Mouse (Mus musculus): ENCODE measurements around the gene Ak8. TPM values are rescaled to one million over a fixed set of nuclear protein-coding genes. Genes with fewer than 3 reads are reported as not detected.

The Ak8 gene
- polyA plus RNA-seq, 1 experiment from 2014 or later, result 0.52 TPM

- Histone ChIP-seq H3K27me3 (ENCODE audit: control insufficient read depth, insufficient read depth, low read depth, low read length) (no peaks in the 10 kb centered on the region), H3K4me1 (ENCODE audit: control insufficient read depth, low read depth, low read length) (peaks cover 2% of the 10 kb centered on the region), H3K36me3 (ENCODE audit: control insufficient read depth, insufficient read depth) (peaks cover 28% of the 10 kb centered on the region), H3K9me3 (replicated peaks; ENCODE audit: control insufficient read depth, low read length) (no peaks in the 10 kb centered on the region), H3K9ac (ENCODE audit: low read depth, low read length) (no peak overlapping the region), H3K27ac (ENCODE audit: low read length) (no peak overlapping the region), H3K4me2 (ENCODE audit: low read depth, low read length) (no peak overlapping the region), H3K4me3 (ENCODE audit: low read depth, low read length) (no peak overlapping the region)
- 53% methylated on average over 4 of the region's 4 CpGs for WGBS (ENCODE audit: insufficient replicate concordance)
- ATAC-seq (ENCODE audit: low read depth), result peak; percentile 41; the same call in 1 of the 2 replicates
These were observed 129.3 kb downstream of the Ak8 start for GRCm38 (mm10) chr2:28829265-28829664.

- H3K27me3 ChIP-seq (ENCODE audit: control insufficient read depth, insufficient read depth, low read depth, low read length), result no peaks in the 10 kb centered on the region
- peaks cover 20% of the 10 kb centered on the region for H3K4me1 ChIP-seq (ENCODE audit: control insufficient read depth, low read depth, low read length)
- H3K9me3 ChIP-seq (replicated peaks; ENCODE audit: control insufficient read depth, low read length), result no peaks in the 10 kb centered on the region
- H3K27ac ChIP-seq (ENCODE audit: low read length), result 0 out of 2 replicates have a peak overlapping the region, but pooled peaks have one; percentile 22
- peaks cover 22% of the 10 kb centered on the region for H3K36me3 ChIP-seq (ENCODE audit: control insufficient read depth, insufficient read depth)
- 0 out of 2 replicates have a peak overlapping the region, but pooled peaks have one; percentile 5 for H3K4me2 ChIP-seq (ENCODE audit: low read depth, low read length)
- no peak overlapping the region for H3K4me3 ChIP-seq (ENCODE audit: low read depth, low read length)
- no peak for ATAC-seq (ENCODE audit: low read depth)
- no peak overlapping the region for H3K9ac ChIP-seq (ENCODE audit: low read depth, low read length)
- WGBS (ENCODE audit: insufficient replicate concordance), result 57% methylated on average over 3 of the region's 3 CpGs
These were observed 136.4 kb downstream of the Ak8 start for GRCm38 (mm10) chr2:28836181-28836940.

GRCm38 (mm10) chr2:28839501-28840221, 139.7 kb downstream of the Ak8 start:
- H3K9ac ChIP-seq (ENCODE audit: low read depth, low read length), result peak overlapping the region; percentile 87
- peak overlapping the region; percentile 82 for H3K27ac ChIP-seq (ENCODE audit: low read length)
- peaks cover 28% of the 10 kb centered on the region for H3K4me1 ChIP-seq (ENCODE audit: control insufficient read depth, low read depth, low read length)
- under 1% methylated on average over 53 of the region's 53 CpGs for WGBS (ENCODE audit: insufficient replicate concordance)
- H3K9me3 ChIP-seq (replicated peaks; ENCODE audit: control insufficient read depth, low read length), result no peaks in the 10 kb centered on the region
- peak; percentile 56 for ATAC-seq (ENCODE audit: low read depth)
- H3K4me3 ChIP-seq (ENCODE audit: low read depth, low read length), result peak overlapping the region; percentile 96
- H3K36me3 ChIP-seq (ENCODE audit: control insufficient read depth, insufficient read depth), result peaks cover 5% of the 10 kb centered on the region
- H3K4me2 ChIP-seq (ENCODE audit: low read depth, low read length), result peak overlapping the region; percentile 74
- no peaks in the 10 kb centered on the region for H3K27me3 ChIP-seq (ENCODE audit: control insufficient read depth, insufficient read depth, low read depth, low read length)

GRCm38 (mm10) chr2:28840222-28840951, 140.4 kb downstream of the Ak8 start, which contains the start of the genes Gtf3c4 and Ddx31:
TSS of gene Gtf3c4 (minus strand) at chr2:28840360.
TSS of gene Ddx31 (plus strand) at chr2:28840406.
- Histone ChIP-seq H3K4me1 (ENCODE audit: control insufficient read depth, low read depth, low read length) (peaks cover 28% of the 10 kb centered on the region), H3K4me2 (ENCODE audit: low read depth, low read length) (peak within 1 kb of the TSS; percentile 74), H3K9ac (ENCODE audit: low read depth, low read length) (peak within 1 kb of the TSS; percentile 87), H3K27me3 (ENCODE audit: control insufficient read depth, insufficient read depth, low read depth, low read length) (no peaks in the 10 kb centered on the region), H3K9me3 (replicated peaks; ENCODE audit: control insufficient read depth, low read length) (no peaks in the 10 kb centered on the region), H3K4me3 (ENCODE audit: low read depth, low read length) (peak within 1 kb of the TSS; percentile 96), H3K36me3 (ENCODE audit: control insufficient read depth, insufficient read depth) (no peaks in the 10 kb centered on the region), H3K27ac (ENCODE audit: low read length) (peak within 1 kb of the TSS; percentile 82)
- WGBS (ENCODE audit: insufficient replicate concordance), result under 1% methylated on average over 63 of the region's 63 CpGs
- peak; percentile 94 for ATAC-seq (ENCODE audit: low read depth)

GRCm38 (mm10) chr2:28842042-28842441, 142.1 kb downstream of the Ak8 start:
- Histone ChIP-seq H3K9me3 (replicated peaks; ENCODE audit: control insufficient read depth, low read length) (no peaks in the 10 kb centered on the region), H3K27ac (ENCODE audit: low read length) (no peak overlapping the region), H3K4me1 (ENCODE audit: control insufficient read depth, low read depth, low read length) (peaks cover 25% of the 10 kb centered on the region), H3K4me3 (ENCODE audit: low read depth, low read length) (no peak overlapping the region), H3K4me2 (ENCODE audit: low read depth, low read length) (no peak overlapping the region), H3K36me3 (ENCODE audit: control insufficient read depth, insufficient read depth) (peaks cover 4% of the 10 kb centered on the region; the same call in 1 of the 2 replicates), H3K27me3 (ENCODE audit: control insufficient read depth, insufficient read depth, low read depth, low read length) (no peaks in the 10 kb centered on the region), H3K9ac (ENCODE audit: low read depth, low read length) (no peak overlapping the region)
- WGBS (ENCODE audit: insufficient replicate concordance), result 42% methylated on average over 3 of the region's 3 CpGs
- no peak for ATAC-seq (ENCODE audit: low read depth)

- Histone ChIP-seq H3K27ac (ENCODE audit: low read length) (0 out of 2 replicates have a peak overlapping the region, but pooled peaks have one; percentile 26), H3K4me1 (ENCODE audit: control insufficient read depth, low read depth, low read length) (no peaks in the 10 kb centered on the region), H3K9me3 (replicated peaks; ENCODE audit: control insufficient read depth, low read length) (no peaks in the 10 kb centered on the region), H3K4me3 (ENCODE audit: low read depth, low read length) (no peak overlapping the region), H3K36me3 (ENCODE audit: control insufficient read depth, insufficient read depth) (peaks cover 8% of the 10 kb centered on the region; the same call in 1 of the 2 replicates), H3K4me2 (ENCODE audit: low read depth, low read length) (no peak overlapping the region), H3K27me3 (ENCODE audit: control insufficient read depth, insufficient read depth, low read depth, low read length) (no peaks in the 10 kb centered on the region), H3K9ac (ENCODE audit: low read depth, low read length) (no peak overlapping the region)
- 58% methylated on average over 2 of the region's 2 CpGs for whole genome bisulfite sequencing (ENCODE audit: insufficient replicate concordance)
- ATAC-seq (ENCODE audit: low read depth), result peak; percentile 47; the same call in 1 of the 2 replicates
These were observed 148.9 kb downstream of the Ak8 start for GRCm38 (mm10) chr2:28848879-28849278.

GRCm38 (mm10) chr2:28852594-28852993, 152.6 kb downstream of the Ak8 start:
- no peaks in the 10 kb centered on the region for H3K27me3 ChIP-seq (ENCODE audit: control insufficient read depth, insufficient read depth, low read depth, low read length)
- H3K9ac ChIP-seq (ENCODE audit: low read depth, low read length), result no peak overlapping the region
- H3K9me3 ChIP-seq (replicated peaks; ENCODE audit: control insufficient read depth, low read length), result no peaks in the 10 kb centered on the region
- H3K4me2 ChIP-seq (ENCODE audit: low read depth, low read length), result no peak overlapping the region
- no peak overlapping the region for H3K27ac ChIP-seq (ENCODE audit: low read length)
- H3K36me3 ChIP-seq (ENCODE audit: control insufficient read depth, insufficient read depth), result peaks cover 4% of the 10 kb centered on the region
- no peak overlapping the region for H3K4me3 ChIP-seq (ENCODE audit: low read depth, low read length)
- ATAC-seq (ENCODE audit: low read depth), result no peak
- WGBS (ENCODE audit: insufficient replicate concordance), result 73% methylated on average over 3 of the region's 3 CpGs
- no peaks in the 10 kb centered on the region for H3K4me1 ChIP-seq (ENCODE audit: control insufficient read depth, low read depth, low read length)

GRCm38 (mm10) chr2:28855773-28856172, 155.8 kb downstream of the Ak8 start:
- no peak for ATAC-seq (ENCODE audit: low read depth)
- no peaks in the 10 kb centered on the region; the same call in none of the 2 replicates for H3K36me3 ChIP-seq (ENCODE audit: control insufficient read depth, insufficient read depth)

More at GRCm38 (mm10) chr2:28855773-28856172, 155.8 kb downstream of the Ak8 start:
- Histone ChIP-seq H3K27me3 (ENCODE audit: control insufficient read depth, insufficient read depth, low read depth, low read length) (no peaks in the 10 kb centered on the region), H3K4me1 (ENCODE audit: control insufficient read depth, low read depth, low read length) (no peaks in the 10 kb centered on the region), H3K4me2 (ENCODE audit: low read depth, low read length) (no peak overlapping the region), H3K4me3 (ENCODE audit: low read depth, low read length) (no peak overlapping the region), H3K27ac (ENCODE audit: low read length) (no peak overlapping the region), H3K9me3 (replicated peaks; ENCODE audit: control insufficient read depth, low read length) (no peaks in the 10 kb centered on the region), H3K9ac (ENCODE audit: low read depth, low read length) (no peak overlapping the region)
- 80% methylated on average over 2 of the region's 2 CpGs for WGBS (ENCODE audit: insufficient replicate concordance)

All from liver, embryonic 16.5 days (tissue).